Mouse (Mus musculus): ENCODE data around the gene Cand2.

DNA sequence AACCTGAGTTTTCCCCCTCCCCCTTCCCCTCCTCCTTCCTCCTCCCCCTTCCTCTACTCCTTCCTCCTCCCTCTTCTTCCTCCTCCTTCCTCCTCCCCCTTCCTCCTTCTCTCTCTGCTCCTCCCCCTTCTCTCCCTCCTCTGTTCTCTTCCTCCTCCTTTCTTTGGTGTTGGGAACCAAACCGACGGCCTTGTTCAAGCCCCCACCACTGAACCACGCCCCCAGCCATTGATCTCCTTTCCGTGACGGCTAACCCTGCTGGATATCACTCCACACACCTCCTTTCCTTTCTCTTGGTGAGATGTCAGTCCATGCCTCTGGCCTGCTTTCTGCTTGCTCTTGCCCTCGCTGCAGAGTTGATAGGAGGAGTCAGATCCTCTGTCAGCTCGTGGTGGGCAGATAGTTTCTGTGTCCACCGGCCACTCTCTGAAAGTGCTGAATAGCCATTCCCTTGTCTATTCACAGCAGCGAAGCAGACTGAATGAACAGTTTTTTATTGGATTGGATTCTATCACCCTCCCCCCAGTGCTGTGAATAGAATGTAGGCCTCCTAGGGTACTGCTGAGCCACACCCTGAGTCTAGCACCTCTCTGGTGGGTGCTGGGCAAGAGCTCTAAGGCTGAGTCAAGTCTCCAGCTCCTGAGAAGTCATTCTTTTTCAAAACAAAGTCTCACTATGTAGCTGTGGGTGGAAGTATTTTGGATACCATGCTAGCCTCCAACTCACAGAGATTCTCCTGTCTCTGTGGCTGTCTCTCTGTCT is 12.2 kb upstream of the Cand2 start, which contains the start of gene Tmem40:
- TF ChIP-seq CTCF (IDR thresholded peaks at IDR 0.05; ENCODE audit: borderline replicate concordance, extremely low read depth, insufficient read depth, insufficient read length) (no peak), POLR2A (IDR thresholded peaks at IDR 0.05; ENCODE audit: borderline replicate concordance, extremely low read depth, insufficient read depth, insufficient read length, poor library complexity, severe bottlenecking) (no peak)
